Comparison of ENCODE assay signal across 21 mouse cellular contexts in genomic region chr3:146447156-146447555, GRCm38 (mm10). TPM values are rescaled to one million over a fixed set of nuclear protein-coding genes. Genes with fewer than 3 reads are reported as not detected.
DNase-seq lines count a peak whose midpoint lies in the region; ATAC-seq and TF ChIP-seq lines count a peak whose summit lies in the region.
"Had no signal": no experiment of that assay in that cellular context is flagged by ENCODE, and none has a peak within 500 bp of the region (broad histone marks: within the 10 kb centered on the region; RNA-seq: fewer than 3 reads in every experiment).

No protein-coding gene starts in this region.

- no peak for ATAC-seq in midbrain, embryonic 11.5 days (ENCODE audit: low FRiP score)
- ATAC-seq in midbrain, embryonic 13.5 days, result no peak
- ATAC-seq in stomach, postnatal 0 days (ENCODE audit: low FRiP score, low TSS enrichment), result no peak
- ATAC-seq: activated CD4-positive, CD25-positive, alpha-beta regulatory T cell, adult 4 months; forebrain, embryonic 13.5 days; forebrain, embryonic 15.5 days; forebrain, postnatal 0 days had no signal

- H3K4me1 ChIP-seq in kidney, adult 2 months (ENCODE audit: control insufficient read depth, insufficient read depth, low read length), result peaks cover 23% of the 10 kb centered on the region; the same call in 1 of the 2 replicates
- H3K4me1 ChIP-seq in midbrain, embryonic 11.5 days (ENCODE audit: control insufficient read depth, insufficient read depth, low read length), result peaks cover 3% of the 10 kb centered on the region; the same call in 1 of the 2 replicates
- peaks cover 10% of the 10 kb centered on the region for H3K4me1 ChIP-seq in midbrain, embryonic 13.5 days (replicated peaks)
- H3K4me1 ChIP-seq in stomach, postnatal 0 days (replicated peaks; ENCODE audit: control insufficient read depth, insufficient read depth), result no peaks in the 10 kb centered on the region
- H3K4me1 ChIP-seq: embryonic facial prominence, embryonic 12.5 days had no signal

- TF ChIP-seq POLR2A in kidney, adult 2 months (IDR thresholded peaks at IDR 0.05; ENCODE audit: low read depth, low read length), result no peak

- no peak for TF ChIP-seq CTCF in kidney, adult 2 months (conservative IDR thresholded peaks at IDR 0.05; ENCODE audit: insufficient read depth, insufficient read length, low read depth, low read length)
- no peak for TF ChIP-seq CTCF in stomach, postnatal 0 days (IDR thresholded peaks at IDR 0.05; ENCODE audit: low read depth)

- H3K36me3 ChIP-seq in kidney, adult 2 months (ENCODE audit: control insufficient read depth, insufficient read depth, low read length), result no peaks in the 10 kb centered on the region; the same call in 1 of the 2 replicates
- no peaks in the 10 kb centered on the region for H3K36me3 ChIP-seq in midbrain, embryonic 11.5 days (ENCODE audit: control insufficient read depth, insufficient read depth, low read length)
- peaks cover 7% of the 10 kb centered on the region; the same call in 1 of the 2 replicates for H3K36me3 ChIP-seq in midbrain, embryonic 13.5 days
- no peaks in the 10 kb centered on the region; the same call in 1 of the 2 replicates for H3K36me3 ChIP-seq in stomach, postnatal 0 days (ENCODE audit: control insufficient read depth, insufficient read depth, low read length)

- H3K27me3 ChIP-seq in kidney, adult 2 months (replicated peaks; ENCODE audit: control insufficient read depth, insufficient read depth, low read length), result no peaks in the 10 kb centered on the region
- no peaks in the 10 kb centered on the region for H3K27me3 ChIP-seq in midbrain, embryonic 11.5 days (ENCODE audit: control insufficient read depth, insufficient read depth, low read length)
- H3K27me3 ChIP-seq in midbrain, embryonic 13.5 days, result no peaks in the 10 kb centered on the region
- no peaks in the 10 kb centered on the region for H3K27me3 ChIP-seq in stomach, postnatal 0 days (ENCODE audit: control insufficient read depth, insufficient read depth, low read length)
- H3K27me3 ChIP-seq: embryonic facial prominence, embryonic 12.5 days; forebrain, embryonic 13.5 days; forebrain, embryonic 15.5 days; Patski had no signal

- H3K9me3 ChIP-seq in midbrain, embryonic 11.5 days (ENCODE audit: control insufficient read depth, low read length), result no peaks in the 10 kb centered on the region
- no peaks in the 10 kb centered on the region for H3K9me3 ChIP-seq in midbrain, embryonic 13.5 days
- H3K9me3 ChIP-seq in stomach, postnatal 0 days (ENCODE audit: control insufficient read depth, low read length), result no peaks in the 10 kb centered on the region
- H3K9me3 ChIP-seq: embryonic facial prominence, embryonic 10.5 days; embryonic facial prominence, embryonic 12.5 days; forebrain, embryonic 13.5 days; forebrain, embryonic 15.5 days had no signal

- 63% methylated on average over 5 of the region's 5 CpGs for whole genome bisulfite sequencing in kidney, adult 2 months
- WGBS in midbrain, embryonic 11.5 days, result 93% methylated on average over 5 of the region's 5 CpGs
- 94% methylated on average over 5 of the region's 5 CpGs for WGBS in midbrain, embryonic 13.5 days
- 75% methylated on average over 5 of the region's 5 CpGs for WGBS in stomach, postnatal 0 days

- peak; percentile 59 to 61 for DNase-seq in cerebellum, postnatal 14 days
- no peak for DNase-seq in cerebellum, adult 11 months
- DNase-seq in kidney, adult 2 months, result no peak
- DNase-seq in kidney, postnatal 10 days, result no peak
- peak; percentile 23 for DNase-seq in midbrain, embryonic 11.5 days (ENCODE audit: low spot score, missing footprints)
- DNase-seq in stomach, postnatal 0 days (ENCODE audit: low spot score), result no peak
- DNase-seq in Muller cell, postnatal 12 days (ENCODE audit: inconsistent ontology term), result no peak
- DNase-seq: adrenal gland, adult 8-10 months; adrenal gland, postnatal 14 days; adrenal gland, postnatal 36 days; cerebellum, adult 18-20 months; cerebellum, adult 8-10 months; cerebellum, postnatal 25 days; forebrain, postnatal 0 days had no signal

- H3K4me2 ChIP-seq in midbrain, embryonic 11.5 days, result no peak overlapping the region
- H3K4me2 ChIP-seq in midbrain, embryonic 13.5 days (replicated peaks), result no peak overlapping the region
- H3K4me2 ChIP-seq in stomach, postnatal 0 days (replicated peaks; ENCODE audit: low read depth), result no peak overlapping the region
- H3K4me2 ChIP-seq: embryonic facial prominence, embryonic 12.5 days; forebrain, embryonic 13.5 days; forebrain, embryonic 15.5 days had no signal

- no peak overlapping the region for H3K4me3 ChIP-seq in kidney, adult 2 months (ENCODE audit: insufficient read depth, low read depth, low read length)
- H3K4me3 ChIP-seq in midbrain, embryonic 11.5 days (ENCODE audit: low read depth, low read length), result no peak overlapping the region
- H3K4me3 ChIP-seq in midbrain, embryonic 13.5 days (replicated peaks), result no peak overlapping the region
- no peak overlapping the region for H3K4me3 ChIP-seq in stomach, postnatal 0 days (ENCODE audit: low read depth, low read length)
- H3K4me3 ChIP-seq: embryonic facial prominence, embryonic 10.5 days; embryonic facial prominence, embryonic 12.5 days; forebrain, embryonic 13.5 days; forebrain, embryonic 15.5 days had no signal

- TF ChIP-seq EP300 in stomach, postnatal 0 days (optimal IDR thresholded peaks at IDR 0.05), result no peak

- H3K27ac ChIP-seq in kidney, adult 2 months (ENCODE audit: insufficient read depth, low read depth, low read length), result peak overlapping the region; percentile 68
- H3K27ac ChIP-seq in midbrain, embryonic 11.5 days (ENCODE audit: low read depth, low read length), result no peak overlapping the region
- no peak overlapping the region for H3K27ac ChIP-seq in midbrain, embryonic 13.5 days
- H3K27ac ChIP-seq in stomach, postnatal 0 days (replicated peaks), result peak overlapping the region; percentile 53; the same call in 1 of the 2 replicates
- H3K27ac ChIP-seq: embryonic facial prominence, embryonic 10.5 days; embryonic facial prominence, embryonic 12.5 days; forebrain, embryonic 13.5 days; forebrain, embryonic 15.5 days had no signal

- H3K9ac ChIP-seq in midbrain, embryonic 11.5 days (ENCODE audit: low read length), result no peak overlapping the region
- H3K9ac ChIP-seq in midbrain, embryonic 13.5 days (replicated peaks), result no peak overlapping the region
- H3K9ac ChIP-seq in stomach, postnatal 0 days (ENCODE audit: low read length), result no peak overlapping the region
- H3K9ac ChIP-seq: embryonic facial prominence, embryonic 12.5 days; forebrain, embryonic 13.5 days; forebrain, embryonic 15.5 days; forebrain, postnatal 0 days had no signal

RNA-seq across cellular contexts. Expression of gene Ctbs, which starts 2.4 kb away (rescaled TPM):
- polyA plus RNA-seq in kidney, adult 2 months (2012; rRNA removed), result 10.5 and 10.7 TPM in 2 replicates
- 5.8 and 6.6 TPM in 2 replicates for polyA plus RNA-seq in midbrain, embryonic 11.5 days (2014; fragmentation: Nextera tagmentation; extraction: Ambion mirVana)
- 4.2 and 4.6 TPM in 2 replicates for polyA plus RNA-seq in midbrain, embryonic 13.5 days (2015; fragmentation: Nextera tagmentation; extraction: Ambion mirVana)
- 7.9 and 8.7 TPM in 2 replicates for polyA plus RNA-seq in stomach, postnatal 0 days (2015; fragmentation: Nextera tagmentation; extraction: Ambion mirVana)

RNA-seq across cellular contexts. Expression of gene Ssx2ip, which starts 42.7 kb away (rescaled TPM):
- 7.3 and 8.0 TPM in 2 replicates for polyA plus RNA-seq in kidney, adult 2 months (2012; rRNA removed)
- 31.0 and 33.5 TPM in 2 replicates for polyA plus RNA-seq in midbrain, embryonic 11.5 days (2014; fragmentation: Nextera tagmentation; extraction: Ambion mirVana)
- 15.5 and 16.4 TPM in 2 replicates for polyA plus RNA-seq in midbrain, embryonic 13.5 days (2015; fragmentation: Nextera tagmentation; extraction: Ambion mirVana)
- 12.9 and 14.1 TPM in 2 replicates for polyA plus RNA-seq in stomach, postnatal 0 days (2015; fragmentation: Nextera tagmentation; extraction: Ambion mirVana)

RNA-seq across cellular contexts. Expression of gene Spata1, which starts 52.4 kb away (rescaled TPM):
- 0.79 and 0.89 TPM in 2 replicates for polyA plus RNA-seq in kidney, adult 2 months (2012; rRNA removed)
- polyA plus RNA-seq in midbrain, embryonic 11.5 days (2014; fragmentation: Nextera tagmentation; extraction: Ambion mirVana), result 3.4 and 7.7 TPM in 2 replicates
- polyA plus RNA-seq in midbrain, embryonic 13.5 days (2015; fragmentation: Nextera tagmentation; extraction: Ambion mirVana), result 5.5 and 5.8 TPM in 2 replicates
- polyA plus RNA-seq in stomach, postnatal 0 days (2015; fragmentation: Nextera tagmentation; extraction: Ambion mirVana), result 1.1 and 2.4 TPM in 2 replicates

RNA-seq across cellular contexts. Expression of gene Gng5, which starts 52.5 kb away (rescaled TPM):
- 567 and 600 TPM in 2 replicates for polyA plus RNA-seq in kidney, adult 2 months (2012; rRNA removed)
- 1,083 and 1,090 TPM in 2 replicates for polyA plus RNA-seq in midbrain, embryonic 11.5 days (2014; fragmentation: Nextera tagmentation; extraction: Ambion mirVana)
- 606 and 609 TPM in 2 replicates for polyA plus RNA-seq in midbrain, embryonic 13.5 days (2015; fragmentation: Nextera tagmentation; extraction: Ambion mirVana)
- polyA plus RNA-seq in stomach, postnatal 0 days (2015; fragmentation: Nextera tagmentation; extraction: Ambion mirVana), result 1,101 and 1,141 TPM in 2 replicates

Comparison
In these comparisons a context has a peak if more than half of its experiments do, and no peak if none do; other contexts are left out.
1. DNase-seq: peak in cerebellum, postnatal 14 days (2 of 2) and midbrain, embryonic 11.5 days (single experiment); none in cerebellum, adult 11 months (single experiment), kidney, adult 2 months (single experiment), kidney, postnatal 10 days (single experiment), stomach, postnatal 0 days (single experiment) and Muller cell, postnatal 12 days (single experiment).
2. H3K27ac ChIP-seq: peak in kidney, adult 2 months (single experiment) and stomach, postnatal 0 days (single experiment); none in midbrain, embryonic 11.5 days (single experiment) and midbrain, embryonic 13.5 days (single experiment).